Mouse (Mus musculus) layer of hippocampus, adult 18-20 months (tissue): ENCODE measurements around the gene Hmx3. TPM values are rescaled to one million over a fixed set of nuclear protein-coding genes. Genes with fewer than 3 reads are reported as not detected.
A peak's percentile ranks its signal among the peaks of the same experiment; 100 is the strongest.

ENCODE experiments used
- DNase-seq, 2 experiments: peaks; one replicate each; pipeline ENCODE4 v3.0.0; 2022; ENCODE audit warnings: low spot score in 2 of 2
- total RNA-seq, 2 experiments: library from RNA; stranded (reverse); gene quantifications; 2 replicates each; pipeline ENCODE4 v1.2.3; 2021

Gene Hmx3
- total RNA-seq, 2 experiments from 2014 or later: not detected

DNA sequence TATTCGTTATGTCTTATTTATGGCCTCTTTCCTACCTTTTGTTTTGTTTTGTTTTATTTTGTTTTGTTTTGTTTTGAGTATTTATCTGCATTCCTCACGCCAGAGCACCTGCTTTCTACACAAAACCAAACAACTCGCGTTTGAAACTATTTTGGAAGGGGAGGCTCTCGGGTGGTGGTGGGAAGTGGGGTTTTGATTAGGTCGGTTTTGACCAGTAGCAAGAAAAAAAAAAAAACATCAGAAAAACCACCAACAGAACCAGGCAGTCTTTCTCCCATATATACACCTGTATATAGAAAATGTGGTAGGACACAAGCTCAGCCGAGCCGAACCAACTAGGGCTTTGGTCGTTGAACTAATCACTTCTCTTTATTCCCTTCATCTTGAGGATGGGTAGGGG lies 13.4 kb downstream of the Hmx3 start:
- no peak for DNase-seq

GRCm38 (mm10) chr7:131556541-131557271 lies 14.0 kb downstream of the Hmx3 start:
- DNase-seq: no peak

GRCm38 (mm10) chr7:131557751-131558150 lies 15.1 kb downstream of the Hmx3 start:
- no peak for DNase-seq

- peak; percentile 88 to 97 for DNase-seq
Observed at GRCm38 (mm10) chr7:131559986-131560696, 17.5 kb downstream of the Hmx3 start, which contains the start of gene Bub3. Gene Bub3, plus strand, starts transcription at chr7:131560222.

GRCm38 (mm10) chr7:131560697-131561042 lies 18.0 kb downstream of the Hmx3 start:
- no peak for DNase-seq

- no peak for DNase-seq
Observed at GRCm38 (mm10) chr7:131575246-131575645, 32.6 kb downstream of the Hmx3 start.

DNA sequence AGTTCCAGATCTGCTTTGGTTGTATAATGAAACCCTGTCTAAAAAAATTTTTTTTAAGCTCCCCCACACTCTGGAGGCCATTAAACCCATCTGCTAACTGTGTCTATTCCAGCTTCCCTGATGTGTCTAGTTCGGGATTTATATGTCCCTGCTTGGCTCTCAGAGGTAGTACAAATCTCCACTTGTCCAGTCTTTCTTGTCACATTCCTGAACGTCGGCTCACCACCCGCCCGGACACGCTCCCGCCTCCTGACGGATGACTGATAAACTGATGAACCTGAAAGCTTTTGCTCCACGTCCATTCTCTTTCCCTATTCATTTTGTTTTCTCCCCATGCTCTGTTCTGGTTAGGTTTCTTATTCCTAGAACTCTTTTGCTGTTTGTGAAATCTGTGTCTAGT lies 39.5 kb downstream of the Hmx3 start:
- no peak for DNase-seq

DNA sequence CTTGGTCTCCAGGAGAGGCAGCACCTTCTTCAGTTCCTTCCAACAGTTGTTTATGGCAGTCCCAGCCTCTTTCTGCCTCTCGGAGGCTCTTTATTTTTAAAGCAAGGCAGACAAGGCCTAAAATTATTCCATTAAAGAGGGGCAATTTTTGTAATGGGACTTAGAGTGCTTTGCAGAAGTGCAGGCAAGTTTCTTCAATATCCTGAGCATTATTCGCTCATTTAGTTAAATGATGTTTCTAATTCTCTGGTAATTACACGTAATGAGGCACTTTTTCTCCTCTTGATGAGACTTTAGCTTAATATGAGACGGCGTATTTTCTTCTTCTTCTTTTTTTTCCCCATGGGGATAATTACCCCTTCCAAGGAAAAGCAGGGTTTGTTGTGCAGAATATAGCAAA lies 42.9 kb downstream of the Hmx3 start:
- DNase-seq: no peak

Other genes starting within 250 kb of the Hmx3 start
- gene Cuzd1, start 220.6 kb upstream of the Hmx3 start, total RNA-seq: not detected
- gene Fam24b, start 213.4 kb upstream of the Hmx3 start, total RNA-seq: under 1 TPM in 1 of 2 experiments, not detected in 1; 0.50 TPM
- gene Fam24a, start 209.0 kb upstream of the Hmx3 start, total RNA-seq: not detected
- gene 2310057M21Rik, start 180.1 kb upstream of the Hmx3 start, total RNA-seq: 10 to 100 TPM; 32.4 to 33.3 TPM
- 10 to 100 TPM; 47.4 to 48.0 TPM for gene Pstk, start 171.7 kb upstream of the Hmx3 start, total RNA-seq
- 10 to 100 TPM; 47.7 to 50.9 TPM for gene Ikzf5, start 132.3 kb upstream of the Hmx3 start, total RNA-seq
- gene Acadsb, start 132.3 kb upstream of the Hmx3 start, total RNA-seq: 100 to 1,000 TPM; 107 to 108 TPM
- not detected for gene Hmx2, start 5.9 kb downstream of the Hmx3 start, total RNA-seq
- gene Bub3, start 17.4 kb downstream of the Hmx3 start, total RNA-seq: 10 to 100 TPM; 60.9 to 63.2 TPM